In genomic region chr2:38823406-38823805, GRCm38 (mm10) we compare ENCODE assay signal across 8 mouse cellular contexts.
A peak's percentile ranks its signal among the peaks of the same experiment; 100 is the strongest.
DNase-seq lines count a peak whose midpoint lies in the region; ATAC-seq and TF ChIP-seq lines count a peak whose summit lies in the region.

No protein-coding gene starts in this region.

- DNase-seq in kidney, adult 9 months: peak; percentile 62
- no peak for DNase-seq in kidney, postnatal 14 days
- DNase-seq in c-Kit-positive CD71-negative TER-119-negative erythroid progenitor cells, embryonic 14.5 days (ENCODE audit: low read depth): peak; percentile 39
- DNase-seq in lung, postnatal 0 days (ENCODE audit: low spot score): peak; percentile 78
- DNase-seq in thymus, postnatal 4 days: peak; percentile 18
- no peak for DNase-seq in layer of hippocampus, postnatal 36 days
- DNase-seq in adrenal gland, postnatal 36 days: no peak

- peak overlapping the region; percentile 50 for H3K4me3 ChIP-seq in hindbrain, embryonic 12.5 days
- peak overlapping the region; percentile 50 for H3K4me3 ChIP-seq in lung, postnatal 0 days (ENCODE audit: low read depth, low read length)

- ATAC-seq in hindbrain, embryonic 12.5 days (ENCODE audit: low FRiP score): peak; percentile 43; the same call in 1 of the 2 replicates
- ATAC-seq in lung, postnatal 0 days: peak; percentile 32; the same call in 1 of the 2 replicates

- no peaks in the 10 kb centered on the region for H3K9me3 ChIP-seq in hindbrain, embryonic 12.5 days (replicated peaks)
- H3K9me3 ChIP-seq in lung, postnatal 0 days (ENCODE audit: low read length): no peaks in the 10 kb centered on the region

- H3K36me3 ChIP-seq in hindbrain, embryonic 12.5 days: no peaks in the 10 kb centered on the region
- no peaks in the 10 kb centered on the region for H3K36me3 ChIP-seq in lung, postnatal 0 days (ENCODE audit: insufficient read depth, low read length)

- no peak for TF ChIP-seq EP300 in lung, postnatal 0 days (IDR thresholded peaks at IDR 0.05)

- H3K4me2 ChIP-seq in hindbrain, embryonic 12.5 days (replicated peaks): peak overlapping the region; percentile 52
- peak overlapping the region; percentile 67 for H3K4me2 ChIP-seq in lung, postnatal 0 days (replicated peaks; ENCODE audit: low read depth, low read length)

- H3K4me1 ChIP-seq in hindbrain, embryonic 12.5 days: peaks cover 12% of the 10 kb centered on the region
- no peaks in the 10 kb centered on the region for H3K4me1 ChIP-seq in lung, postnatal 0 days (ENCODE audit: insufficient read depth, low read depth, low read length)

- H3K27me3 ChIP-seq in hindbrain, embryonic 12.5 days: no peaks in the 10 kb centered on the region
- no peaks in the 10 kb centered on the region for H3K27me3 ChIP-seq in lung, postnatal 0 days (replicated peaks; ENCODE audit: insufficient read depth, low read length)

- peak overlapping the region; percentile 64 for H3K9ac ChIP-seq in hindbrain, embryonic 12.5 days
- H3K9ac ChIP-seq in lung, postnatal 0 days (replicated peaks; ENCODE audit: low read depth): 0 out of 2 replicates have a peak overlapping the region, but pooled peaks have one; percentile 24

- peak overlapping the region; percentile 96 for H3K27ac ChIP-seq in hindbrain, embryonic 12.5 days
- H3K27ac ChIP-seq in lung, postnatal 0 days (ENCODE audit: low read length): peak overlapping the region; percentile 67; the same call in 1 of the 2 replicates

- 12% methylated on average over 8 of the region's 8 CpGs for WGBS in hindbrain, embryonic 12.5 days
- WGBS in lung, postnatal 0 days: 2% methylated on average over 8 of the region's 8 CpGs

- no peak for TF ChIP-seq CTCF in lung, postnatal 0 days (IDR thresholded peaks at IDR 0.05)

Comparison
In these comparisons a context has a peak if more than half of its experiments do, and no peak if none do; other contexts are left out.
1. DNase-seq: peak in kidney, adult 9 months (single experiment), c-Kit-positive CD71-negative TER-119-negative erythroid progenitor cells, embryonic 14.5 days (single experiment), lung, postnatal 0 days (single experiment) and thymus, postnatal 4 days (single experiment); none in kidney, postnatal 14 days (single experiment), layer of hippocampus, postnatal 36 days (0 of 2) and adrenal gland, postnatal 36 days (0 of 2).